Mouse (Mus musculus) CH12.LX (cell line): Measurements from ENCODE around the gene Armc12. TPM values are rescaled to one million over a fixed set of nuclear protein-coding genes. Genes with fewer than 3 reads are reported as not detected.

ENCODE experiments used
- DNase-seq: peaks from one replicate; pipeline ENCODE4 v3.0.0-alpha.2; 2013; ENCODE audit errors: extremely low read depth
- H3K27ac ChIP-seq: 2 replicates; pipeline ENCODE4 v1.5.1; 2012; ENCODE audit warnings: low read depth, mild to moderate bottlenecking, control low read depth, moderate library complexity; ENCODE audit not compliant: insufficient read depth
- H3K27me3 ChIP-seq: replicated peaks from 2 replicates; pipeline ENCODE3; 2012; ENCODE audit warnings: inconsistent platforms
- H3K36me3 ChIP-seq, 2 experiments: replicated peaks in 1 of 2; 2 replicates each; pipeline versions ENCODE3 to v1.6.1; 2012; ENCODE audit warnings: inconsistent platforms in 1 of 2, low read length in 1 of 2, mild to moderate bottlenecking in 1 of 2, mixed read lengths in 1 of 2, moderate library complexity in 1 of 2; ENCODE audit not compliant: control insufficient read depth in 1 of 2, insufficient read depth in 1 of 2
- H3K4me1 ChIP-seq, 2 experiments: 2 replicates each; pipeline ENCODE4 v1.6.1; 2012; ENCODE audit warnings: inconsistent platforms in 1 of 2, moderate library complexity in 1 of 2; ENCODE audit not compliant: insufficient read depth in 2 of 2, control insufficient read depth in 1 of 2
- H3K4me2 ChIP-seq: 2 replicates; pipeline ENCODE4 v1.6.1; 2012; ENCODE audit warnings: low read depth, mild to moderate bottlenecking, control low read depth; ENCODE audit not compliant: poor library complexity, insufficient read depth, severe bottlenecking
- H3K4me3 ChIP-seq, 3 experiments: fragments of 150-350 bp in 1 of 3; sonication (generic) in 1 of 3; replicated peaks in 1 of 3; 2 replicates each; pipeline versions ENCODE3 to v1.5.1; 2011 to 2012; ENCODE audit warnings: low read depth in 2 of 3, low read length in 2 of 3, mild to moderate bottlenecking in 2 of 3, moderate library complexity in 2 of 3, control low read depth in 1 of 3, improper control_type of control experiment in 1 of 3, inconsistent platforms in 1 of 3, mixed read lengths in 1 of 3; ENCODE audit not compliant: poor library complexity in 1 of 3
- H3K79me2 ChIP-seq: replicated peaks from 2 replicates; pipeline ENCODE4 v1.6.1; 2012; ENCODE audit warnings: mild to moderate bottlenecking, moderate library complexity; ENCODE audit not compliant: control insufficient read depth, poor library complexity, insufficient read depth, severe bottlenecking; ENCODE audit errors: extremely low read depth
- H3K9ac ChIP-seq: 2 replicates; pipeline ENCODE4 v1.6.1; 2012; ENCODE audit warnings: low read depth, mild to moderate bottlenecking, control low read depth, moderate library complexity; ENCODE audit not compliant: insufficient read depth
- H3K9me3 ChIP-seq: replicated peaks from 2 replicates; pipeline ENCODE3; 2012; ENCODE audit warnings: low read length, inconsistent platforms, mixed read lengths
- CHD1 ChIP-seq: IDR thresholded peaks from 2 replicates; pipeline ENCODE4 v1.6.1; 2012; ENCODE audit warnings: low read depth, low read length, improper control_type of control experiment, inconsistent platforms
- CTCF ChIP-seq, 2 experiments: IDR thresholded peaks in 1 of 2; conservative IDR thresholded peaks in 1 of 2; 2 replicates each; pipeline ENCODE4 v1.5.1; 2011 to 2012; ENCODE audit warnings: low read depth in 2 of 2, low read length in 2 of 2, improper control_type of control experiment in 1 of 2, inconsistent platforms in 1 of 2, mild to moderate bottlenecking in 1 of 2, moderate library complexity in 1 of 2
- ELF1 ChIP-seq: IDR thresholded peaks from 2 replicates; pipeline ENCODE4 v1.6.1; 2014; ENCODE audit warnings: low read depth, mild to moderate bottlenecking, inconsistent platforms, low read length, improper control_type of control experiment
- EP300 ChIP-seq: IDR thresholded peaks from 2 replicates; pipeline ENCODE4 v1.6.1; 2011; ENCODE audit warnings: low read length, improper control_type of control experiment
- HCFC1 ChIP-seq: IDR thresholded peaks from 2 replicates; pipeline ENCODE4 v1.6.1; 2012; ENCODE audit warnings: low read depth, mild to moderate bottlenecking, inconsistent platforms, low read length, improper control_type of control experiment
- IRF4 ChIP-seq: IDR thresholded peaks from 2 replicates; pipeline ENCODE4 v1.6.1; 2014; ENCODE audit warnings: low read depth, mild to moderate bottlenecking, inconsistent platforms, low read length, improper control_type of control experiment
- JUND ChIP-seq: conservative IDR thresholded peaks from 2 replicates; pipeline ENCODE4 v1.6.1; 2011; ENCODE audit warnings: low read depth, low read length, improper control_type of control experiment
- KAT2A ChIP-seq: IDR thresholded peaks from 2 replicates; pipeline ENCODE4 v1.6.1; 2012; ENCODE audit warnings: low read length, improper control_type of control experiment, inconsistent platforms; ENCODE audit not compliant: insufficient replicate concordance
- MAX ChIP-seq: IDR thresholded peaks from 2 replicates; pipeline ENCODE4 v1.6.1; 2011; ENCODE audit warnings: low read length, improper control_type of control experiment
- MAZ ChIP-seq: IDR thresholded peaks from 2 replicates; pipeline ENCODE4 v1.6.1; 2012; ENCODE audit warnings: low read depth, mild to moderate bottlenecking, inconsistent platforms, low read length, improper control_type of control experiment, moderate library complexity
- MXI1 ChIP-seq: IDR thresholded peaks from 2 replicates; pipeline ENCODE4 v1.6.1; 2011; ENCODE audit warnings: mild to moderate bottlenecking, low read depth, low read length, improper control_type of control experiment
- MYC ChIP-seq: IDR thresholded peaks from 2 replicates; pipeline ENCODE4 v1.6.1; 2011; ENCODE audit warnings: low read depth, mild to moderate bottlenecking, improper control_type of control experiment, low read length
- NELFE ChIP-seq: IDR thresholded peaks from 2 replicates; pipeline ENCODE4 v1.6.1; 2011; ENCODE audit warnings: low read depth, low read length, improper control_type of control experiment
- NRF1 ChIP-seq: IDR thresholded peaks from 2 replicates; pipeline ENCODE4 v1.6.1; 2014; ENCODE audit warnings: low read depth, mild to moderate bottlenecking, inconsistent platforms, low read length, improper control_type of control experiment, moderate library complexity
- PAX5 ChIP-seq: IDR thresholded peaks from 2 replicates; pipeline ENCODE4 v1.6.1; 2012; ENCODE audit warnings: low read length, inconsistent platforms, mixed read lengths
- POLR2AphosphoS2 ChIP-seq: IDR thresholded peaks from 2 replicates; pipeline ENCODE4 v1.6.1; 2011; ENCODE audit warnings: low read depth, low read length, improper control_type of control experiment
- RAD21 ChIP-seq: IDR thresholded peaks from 2 replicates; pipeline ENCODE4 v1.6.1; 2011; ENCODE audit warnings: low read depth, mild to moderate bottlenecking, low read length, improper control_type of control experiment, moderate library complexity
- RCOR1 ChIP-seq: conservative IDR thresholded peaks from 2 replicates; pipeline ENCODE4 v1.6.1; 2012; ENCODE audit warnings: low read depth, mild to moderate bottlenecking, inconsistent platforms, low read length, improper control_type of control experiment
- SIN3A ChIP-seq: IDR thresholded peaks from 2 replicates; pipeline ENCODE4 v1.6.1; 2012; ENCODE audit warnings: low read length, improper control_type of control experiment, inconsistent platforms
- SMC3 ChIP-seq: IDR thresholded peaks from 2 replicates; pipeline ENCODE4 v1.6.1; 2011; ENCODE audit warnings: low read depth, low read length, improper control_type of control experiment
- TBP ChIP-seq: conservative IDR thresholded peaks from 2 replicates; pipeline ENCODE4 v1.6.1; 2011; ENCODE audit warnings: low read depth, low read length, improper control_type of control experiment
- UBTF ChIP-seq: IDR thresholded peaks from 2 replicates; pipeline ENCODE4 v1.6.1; 2012; ENCODE audit warnings: low read depth, mild to moderate bottlenecking, inconsistent platforms, low read length, improper control_type of control experiment, moderate library complexity
- USF1 ChIP-seq: IDR thresholded peaks from 2 replicates; pipeline ENCODE4 v1.6.1; 2014; ENCODE audit warnings: low read depth, mild to moderate bottlenecking, inconsistent platforms, low read length, improper control_type of control experiment
- USF2 ChIP-seq: conservative IDR thresholded peaks from 2 replicates; pipeline ENCODE4 v1.6.1; 2011; ENCODE audit warnings: low read depth, low read length, improper control_type of control experiment
- ZC3H11A ChIP-seq: IDR thresholded peaks from 2 replicates; pipeline ENCODE4 v1.6.1; 2012; ENCODE audit warnings: low read depth, mild to moderate bottlenecking, inconsistent platforms, low read length, improper control_type of control experiment
- ZMIZ1 ChIP-seq: IDR thresholded peaks from 2 replicates; pipeline ENCODE4 v1.6.1; 2012; ENCODE audit warnings: low read depth, mild to moderate bottlenecking, inconsistent platforms, low read length, improper control_type of control experiment
- ZNF384 ChIP-seq: IDR thresholded peaks from 2 replicates; pipeline ENCODE4 v1.6.1; 2012; ENCODE audit warnings: low read depth, low read length, improper control_type of control experiment, inconsistent platforms
- dilution Hi-C: fragments of 300-500 bp; cut with MboI; formaldehyde crosslinking; loops from 2 replicates; pipeline ENCODE4 v1.14.3; 2020; ENCODE audit warnings: low sequenced_read_pairs; ENCODE audit not compliant: extremely low pct_unique_long_range_greater_than_20kb, extremely low pct_ligation_motif_present
- in situ Hi-C: fragments of 300-500 bp; cut with MboI; formaldehyde crosslinking; loops from 3 replicates; pipeline ENCODE4 v1.14.3; 2019; ENCODE audit warnings: low sequenced_read_pairs, low pct_ligation_motif_present, low pct_unique_long_range_greater_than_20kb, mixed read lengths
- polyA plus RNA-seq: library from polyadenylated mRNA; unstranded; fragments of >175 nt; gene quantifications from 2 replicates; pipeline ENCODE4 v1.2.1, GENCODE M21; 2012; ENCODE audit warnings: low read depth; ENCODE audit not compliant: insufficient read length
- total RNA-seq, 2 experiments: library from RNA; depleted of rRNA; stranded (reverse); fragments of 300-350 nt in 1 of 2; fragments of >200 nt in 1 of 2; gene quantifications; 2 replicates each; pipeline ENCODE4 v1.2.3; 2012 to 2014

The Armc12 gene
- total RNA-seq (2012; rRNA removed) (not detected in 2 replicates), total RNA-seq (2014; rRNA removed) (not detected in 2 replicates), polyA plus RNA-seq (not detected in 2 replicates)

DNA sequence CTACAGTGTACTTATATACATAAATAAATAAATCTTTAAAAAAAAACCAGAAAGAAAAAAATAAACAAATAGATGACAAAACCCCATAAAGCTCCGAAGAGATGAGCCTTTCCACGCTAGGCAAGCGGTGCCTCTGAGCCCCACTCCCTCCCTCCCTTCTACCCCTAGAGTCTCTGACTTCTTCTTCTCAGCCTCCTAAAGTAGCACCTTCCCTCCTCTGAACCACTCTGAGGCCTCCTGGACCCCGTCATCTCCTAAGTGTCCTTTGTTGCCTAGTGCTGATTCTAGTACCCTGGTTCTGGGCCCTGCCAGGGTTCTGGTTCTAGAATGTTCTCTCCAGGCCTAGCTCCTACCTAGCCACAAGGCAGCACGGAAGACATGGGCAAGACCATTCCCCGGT, at the start of gene Armc12:
Gene Armc12, plus strand, starts transcription at position 301 of the 400 bp plus-strand sequence.
- Histone ChIP-seq H3K4me1 (peaks cover 4 to 19% of the 10 kb centered on the region in 2 experiments; a peak in 3 of 4 replicates), H3K4me3 (no peak within 1 kb of the TSS), H3K27ac (no peak within 1 kb of the TSS), H3K9me3 (no peaks in the 10 kb centered on the region), H3K9ac (no peak within 1 kb of the TSS), H3K4me2 (no peak within 1 kb of the TSS), H3K27me3 (no peaks in the 10 kb centered on the region), H3K36me3 (no peaks in the 10 kb centered on the region), H3K79me2 (no peaks in the 10 kb centered on the region)
- no peak for TF ChIP-seq RAD21
- no peak for TF ChIP-seq SIN3A
- no peak for TF ChIP-seq UBTF
- TF ChIP-seq ZC3H11A: no peak
- TF ChIP-seq HCFC1: no peak
- no peak for TF ChIP-seq SMC3
- TF ChIP-seq USF1: no peak
- no peak for TF ChIP-seq KAT2A
- no peak for TF ChIP-seq RCOR1
- no peak for TF ChIP-seq USF2
- TF ChIP-seq TBP: no peak
- no peak for TF ChIP-seq MAX
- DNase-seq: no peak
- in situ Hi-C loops: loop anchor here (10.0 kb wide), 1 partner anchor 156 kb away; no protein-coding TSS in a partner anchor
- dilution Hi-C loops: no loop called here

DNA sequence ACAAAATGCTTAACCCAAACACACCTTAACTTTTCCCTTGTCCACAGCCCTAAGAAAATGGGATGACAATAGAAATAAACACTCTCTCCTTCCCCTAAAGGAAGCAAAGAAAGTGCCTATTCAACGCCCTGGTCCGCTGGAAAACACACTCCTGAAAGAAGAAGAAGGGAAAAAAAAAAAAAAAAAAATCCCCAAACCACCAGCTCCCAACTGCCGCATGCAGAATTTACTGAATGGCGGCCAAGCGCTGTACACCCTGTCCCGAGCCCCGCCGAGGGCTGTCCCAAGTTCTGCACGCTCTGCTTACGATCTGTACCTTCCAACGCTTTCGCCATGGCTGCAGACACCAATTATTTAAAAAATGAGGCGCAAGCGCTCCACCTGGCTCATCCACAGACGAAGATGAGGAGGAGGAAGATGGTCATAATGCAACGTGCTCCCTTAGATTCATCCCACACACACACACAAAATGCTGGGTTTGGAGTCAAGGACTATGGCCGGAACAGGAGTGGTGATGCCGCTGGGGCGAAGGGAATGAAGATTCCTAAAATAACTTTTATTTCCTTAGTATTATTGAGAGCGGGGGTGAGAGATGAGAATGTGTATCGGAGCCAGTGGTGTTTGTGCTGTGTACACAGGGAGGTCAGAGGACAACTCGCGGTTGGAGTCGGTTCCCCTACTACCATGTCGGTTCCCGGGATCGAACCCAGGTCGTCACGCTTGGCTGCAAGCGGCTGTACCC, 45.7 kb upstream of the Armc12 start:
- Histone ChIP-seq H3K4me1 (peaks cover 5 to 33% of the 10 kb centered on the region in 2 experiments), H3K79me2 (peaks cover 7% of the 10 kb centered on the region; the same call in 1 of the 2 replicates), H3K27me3 (no peaks in the 10 kb centered on the region), H3K4me2 (peak overlapping the region; percentile 84), H3K36me3 (peaks cover 0 to 12% of the 10 kb centered on the region in 2 experiments), H3K27ac (no peak overlapping the region; the same call in 1 of the 2 replicates), H3K9ac (peak overlapping the region; percentile 57), H3K9me3 (peaks cover 3% of the 10 kb centered on the region), H3K4me3 (peak overlapping the region; percentile 84 to 89 (median 84))
- peak; percentile 33; the same call in 1 of the 2 replicates for TF ChIP-seq MAX
- TF ChIP-seq NRF1: no peak
- no peak for TF ChIP-seq ELF1
- TF ChIP-seq MXI1: no peak
- 0 out of 2 replicates have a peak, but pooled peaks have one; percentile 23 for TF ChIP-seq EP300
- TF ChIP-seq POLR2AphosphoS2: no peak
- TF ChIP-seq ZC3H11A: no peak
- TF ChIP-seq SIN3A: peak; percentile 88
- no peak for TF ChIP-seq CTCF (conservative IDR thresholded peaks at IDR 0.05 in 1 of 2, IDR thresholded peaks at IDR 0.05 in 1 of 2; ENCODE audit: low read depth in 2 of 2, low read length in 2 of 2)
- 0 out of 2 replicates have a peak, but pooled peaks have one; percentile 11 for TF ChIP-seq MYC
- peak; percentile 61; the same call in 1 of the 2 replicates for TF ChIP-seq PAX5
- TF ChIP-seq ZNF384: peak; percentile 59
- no peak for TF ChIP-seq TBP
- TF ChIP-seq NELFE: no peak
- TF ChIP-seq IRF4: 0 out of 2 replicates have a peak, but pooled peaks have one; percentile 3
- TF ChIP-seq UBTF: peak; percentile 26; the same call in 1 of the 2 replicates
- TF ChIP-seq ZMIZ1: no peak
- TF ChIP-seq MAZ: 0 out of 2 replicates have a peak, but pooled peaks have one; percentile 31
- no peak; the same call in 1 of the 2 replicates for TF ChIP-seq CHD1
- no peak for TF ChIP-seq JUND
- dilution Hi-C loops (no loop called here), in situ Hi-C loops (no loop called here)
- DNase-seq: no peak
